Mouse (Mus musculus) mouse embryonic stem cell (cell line): ENCODE data around the gene Ccdc141.

Experiments used
- in situ Hi-C, 2 experiments: fragments of 300-500 bp; cut with MboI; formaldehyde crosslinking; loops; 1 replicate in 1 of 2; 3 replicates in 1 of 2; pipeline ENCODE4 v1.14.3; 2019 to 2020; ENCODE audit warnings: low sequenced_read_pairs in 2 of 2, low pct_unique_long_range_greater_than_20kb in 1 of 2, mixed read lengths in 1 of 2; ENCODE audit not compliant: unreplicated experiment in 1 of 2

Gene Ccdc141

DNA sequence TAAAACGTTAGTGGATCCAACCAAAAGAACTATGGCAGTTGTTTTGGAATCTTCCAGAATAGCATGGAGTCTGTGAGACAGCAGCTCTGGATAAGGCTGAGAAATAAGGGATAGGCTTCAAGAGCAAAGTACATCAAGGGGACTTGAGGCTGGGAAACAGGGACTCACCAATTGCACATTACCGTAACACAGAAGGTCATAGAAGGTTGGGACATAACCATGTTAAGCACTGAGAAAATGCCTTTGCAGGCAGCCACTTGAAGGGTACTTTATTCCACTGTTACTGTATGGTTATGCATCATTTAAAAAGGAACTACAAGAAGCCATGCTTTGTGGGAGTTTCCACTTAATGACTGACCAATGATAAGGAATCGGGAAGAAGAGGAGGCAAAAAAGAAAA, 71.7 kb downstream of the Ccdc141 start:
- in situ Hi-C loops = no loop called here

DNA sequence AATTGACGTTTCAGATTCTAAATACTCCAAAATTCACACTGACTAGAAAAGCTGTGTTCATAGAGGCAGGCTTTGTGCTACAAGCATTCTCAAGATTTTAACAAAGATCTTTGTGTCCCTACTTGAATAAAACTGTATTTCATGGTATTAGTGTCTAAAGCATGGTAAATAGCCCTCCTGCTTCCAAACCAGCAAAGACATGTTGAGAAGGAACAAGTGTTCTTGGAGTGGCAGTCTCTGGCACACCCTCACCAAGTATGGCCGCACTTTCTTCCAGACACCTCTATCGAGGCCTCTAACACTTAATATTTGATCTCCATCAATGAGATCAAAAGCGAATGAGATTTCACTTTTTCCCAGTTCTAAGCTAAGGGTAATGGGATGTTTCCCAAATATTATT, 78.7 kb downstream of the Ccdc141 start:
- in situ Hi-C loops = no loop called here

DNA sequence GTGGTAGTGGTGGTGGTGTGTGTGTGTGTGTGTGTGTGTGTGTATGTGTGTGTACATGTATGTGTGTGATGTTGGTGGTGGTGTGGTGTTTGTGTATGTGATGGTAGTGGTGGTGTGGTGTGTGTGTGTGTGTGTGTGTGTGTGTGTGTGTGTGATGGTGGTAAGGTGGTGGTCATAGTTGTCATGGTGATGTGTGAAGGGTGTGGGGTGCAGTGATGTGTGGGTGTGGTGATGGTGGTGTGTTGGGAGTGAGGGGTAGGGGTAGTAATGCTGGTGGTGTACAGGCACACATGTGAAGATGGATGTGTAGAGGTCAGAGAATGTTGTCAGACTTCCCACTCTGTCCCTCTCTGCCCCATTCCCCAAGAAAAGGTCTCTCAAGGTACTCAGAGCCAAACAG, 85.1 kb downstream of the Ccdc141 start:
- in situ Hi-C loops = no loop called here

DNA sequence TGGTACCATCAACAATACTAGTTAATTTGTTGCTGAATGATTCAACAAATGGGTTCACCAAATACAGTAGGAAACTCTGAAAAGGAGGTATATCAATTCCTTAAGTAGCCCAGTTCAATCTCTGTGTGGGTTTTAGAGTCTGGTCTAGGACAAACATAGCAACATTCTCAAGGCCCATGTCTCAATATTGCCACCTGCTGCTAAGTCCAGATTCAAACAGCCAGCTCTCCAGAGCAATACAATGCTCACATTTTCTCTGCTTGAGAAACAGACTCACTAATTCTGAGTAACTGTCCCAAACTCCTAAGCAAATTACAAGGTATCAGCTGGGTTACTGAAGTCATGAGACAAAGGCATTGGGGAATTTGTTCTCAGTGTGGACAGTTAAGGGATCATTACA, 85.8 kb downstream of the Ccdc141 start:
- in situ Hi-C loops = no loop called here

DNA sequence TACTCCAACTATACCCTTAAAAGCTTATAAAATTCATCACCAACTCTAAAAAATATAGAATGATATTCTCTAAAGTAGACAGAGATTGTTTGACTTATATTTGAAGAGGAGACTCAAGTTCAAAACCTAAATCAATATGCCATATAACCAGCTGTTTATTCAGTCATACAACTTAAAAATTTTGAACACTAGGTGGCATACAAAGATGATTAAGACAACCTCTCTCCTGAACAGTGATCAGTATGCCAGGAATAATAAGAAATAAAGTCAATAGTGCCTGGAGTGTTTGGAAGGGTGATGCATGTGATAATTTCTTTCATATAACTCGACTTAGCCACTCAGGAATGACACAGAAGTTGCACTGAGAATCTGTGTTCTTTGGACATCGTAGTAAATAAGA, 89.3 kb downstream of the Ccdc141 start:
- in situ Hi-C loops = no loop called here

DNA sequence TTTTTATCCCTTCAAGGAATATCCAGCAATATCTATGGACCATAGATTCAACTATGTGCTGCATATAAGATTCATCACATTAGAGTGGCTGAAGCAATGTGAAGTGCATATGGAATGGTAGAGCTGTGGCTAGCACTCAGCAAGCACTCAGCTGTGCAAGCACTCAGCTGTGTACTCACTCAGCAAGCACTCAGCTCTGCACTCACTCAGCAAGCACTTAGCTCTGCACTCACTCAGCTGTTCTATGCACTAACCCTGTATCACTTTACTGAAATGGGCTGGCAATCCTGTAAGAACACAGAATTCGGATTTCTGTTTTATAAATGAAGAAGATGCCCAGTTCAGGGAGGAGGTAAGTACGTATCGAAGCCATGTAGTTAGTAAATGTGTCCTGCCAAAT, 89.8 kb downstream of the Ccdc141 start:
- in situ Hi-C loops = no loop called here

DNA sequence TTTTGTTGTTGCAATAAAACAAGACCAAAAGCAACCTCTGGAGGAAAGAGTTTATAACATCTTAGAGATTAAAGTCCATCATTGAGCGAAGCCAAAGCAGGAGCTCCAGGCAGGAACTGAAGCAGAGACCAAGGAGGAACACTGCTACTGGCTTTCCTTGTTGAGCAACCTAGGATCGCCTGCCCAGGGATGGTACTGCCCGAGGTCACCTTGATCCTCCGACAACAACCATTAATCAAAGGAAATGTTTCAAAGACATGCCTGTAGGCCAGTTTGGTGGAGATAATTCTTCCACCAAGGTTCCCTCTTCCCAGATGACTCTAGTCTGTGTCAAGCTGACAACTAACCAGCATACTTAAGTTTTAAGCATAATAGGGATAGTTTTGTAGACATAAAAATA, 91.7 kb downstream of the Ccdc141 start:
- in situ Hi-C loops = no loop called here

DNA sequence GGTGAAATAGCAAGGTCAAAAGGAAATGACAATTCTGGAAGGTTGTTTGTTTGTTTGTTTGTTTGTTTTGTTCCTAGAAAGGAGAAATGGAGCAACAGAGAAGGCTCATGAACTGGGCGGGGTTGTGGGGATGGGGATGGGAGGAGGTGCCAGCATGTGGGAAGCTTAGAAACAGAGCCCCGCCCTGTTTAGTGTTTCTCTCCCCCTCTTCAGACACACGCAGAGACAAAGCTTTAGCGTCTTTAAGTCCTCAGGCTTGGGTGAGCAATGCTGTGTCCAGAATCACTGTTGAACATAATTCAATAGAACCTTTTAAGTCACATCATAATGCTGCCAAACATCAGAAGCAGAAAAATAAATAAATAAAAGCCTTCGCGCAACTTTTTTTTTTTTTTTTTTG, 96.1 kb downstream of the Ccdc141 start:
- in situ Hi-C loops = loop anchor here in 1 of 2 experiments (25.0 kb wide), 1 partner anchor 263 kb away; no protein-coding TSS in a partner anchor

DNA sequence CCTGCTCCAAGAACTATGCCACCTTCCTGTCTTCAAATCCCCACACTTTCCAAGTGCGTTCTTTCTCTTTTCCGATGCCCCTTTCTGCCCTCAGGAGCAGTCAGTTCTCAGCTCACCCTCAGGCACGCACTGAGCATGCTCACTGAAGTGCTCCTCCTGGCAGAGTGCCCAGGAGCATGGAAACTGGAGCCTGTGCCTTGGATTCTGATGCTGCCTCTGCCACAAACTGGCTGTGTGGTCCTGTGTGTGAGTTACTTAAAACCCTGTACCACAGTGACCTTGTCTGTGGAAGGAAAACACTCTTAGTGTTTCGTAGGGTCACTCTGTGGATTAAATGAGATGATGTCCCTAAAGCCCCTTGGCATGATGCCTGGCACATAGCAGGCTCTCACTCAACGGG, 96.5 kb downstream of the Ccdc141 start:
- in situ Hi-C loops = loop anchor here in 1 of 2 experiments (25.0 kb wide), 1 partner anchor 263 kb away; no protein-coding TSS in a partner anchor

DNA sequence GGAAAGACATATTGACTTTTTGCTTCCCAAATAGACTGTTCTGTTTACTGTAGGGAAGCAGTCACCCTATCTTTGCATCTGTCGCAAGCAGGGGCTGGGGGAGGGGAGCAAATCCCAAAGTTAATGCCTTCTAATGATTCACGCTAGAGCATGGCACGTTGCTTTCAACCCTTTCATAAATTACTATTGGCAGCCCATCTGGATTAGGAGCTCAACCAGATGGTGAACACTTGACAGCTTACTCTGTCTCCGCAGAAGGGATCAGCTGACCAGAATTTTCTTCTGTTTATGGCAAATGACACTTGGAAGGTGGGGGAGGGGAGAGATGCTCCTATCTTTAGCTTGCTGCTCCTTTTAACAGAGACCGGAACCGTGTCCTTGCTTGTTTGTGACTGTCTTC, 105.1 kb downstream of the Ccdc141 start:
- in situ Hi-C loops = loop anchor here in 1 of 2 experiments (25.0 kb wide), 1 partner anchor 272 kb away; no protein-coding TSS in a partner anchor

DNA sequence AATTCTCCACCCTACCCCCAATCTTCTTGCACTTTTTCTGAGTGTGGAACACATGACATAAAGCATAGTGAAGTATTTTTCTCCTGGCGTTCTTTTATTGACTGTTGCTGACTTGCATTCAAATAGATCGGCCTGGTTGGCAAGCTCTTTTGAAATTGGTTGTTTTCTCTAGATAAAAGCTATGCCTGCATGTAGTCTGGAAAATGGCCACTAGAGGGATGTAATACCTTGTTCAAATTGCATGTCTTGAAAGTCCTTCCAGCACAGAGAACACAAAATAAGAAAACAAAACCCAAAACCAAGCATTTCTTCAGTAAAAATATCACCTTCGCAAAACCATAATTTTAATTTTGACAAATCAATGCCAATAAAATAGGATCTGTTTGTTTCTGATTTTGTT, 108.6 kb downstream of the Ccdc141 start:
- in situ Hi-C loops = loop anchor here in 1 of 2 experiments (25.0 kb wide), 1 partner anchor 275 kb away; no protein-coding TSS in a partner anchor

DNA sequence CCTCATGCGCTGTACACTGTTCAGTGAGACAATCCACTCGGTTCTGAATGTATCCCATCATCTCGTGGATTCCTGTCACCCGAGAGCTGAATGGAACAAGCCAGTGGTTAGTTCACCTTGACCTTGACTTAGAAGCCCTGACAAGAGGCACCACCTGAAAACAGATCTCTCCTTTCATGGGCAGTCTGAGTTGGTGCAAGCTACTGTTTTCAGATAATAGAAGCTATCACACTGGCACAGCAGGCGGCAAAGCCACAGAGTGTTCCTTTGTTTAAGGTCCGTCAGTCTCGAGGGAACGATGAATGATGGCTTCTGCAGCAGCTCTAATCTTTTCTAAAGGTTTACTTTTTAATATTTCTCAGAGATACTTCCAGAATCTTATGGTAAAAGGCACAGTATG, 110.8 kb downstream of the Ccdc141 start:
- in situ Hi-C loops = loop anchor here in 1 of 2 experiments (25.0 kb wide), 1 partner anchor 278 kb away; no protein-coding TSS in a partner anchor

DNA sequence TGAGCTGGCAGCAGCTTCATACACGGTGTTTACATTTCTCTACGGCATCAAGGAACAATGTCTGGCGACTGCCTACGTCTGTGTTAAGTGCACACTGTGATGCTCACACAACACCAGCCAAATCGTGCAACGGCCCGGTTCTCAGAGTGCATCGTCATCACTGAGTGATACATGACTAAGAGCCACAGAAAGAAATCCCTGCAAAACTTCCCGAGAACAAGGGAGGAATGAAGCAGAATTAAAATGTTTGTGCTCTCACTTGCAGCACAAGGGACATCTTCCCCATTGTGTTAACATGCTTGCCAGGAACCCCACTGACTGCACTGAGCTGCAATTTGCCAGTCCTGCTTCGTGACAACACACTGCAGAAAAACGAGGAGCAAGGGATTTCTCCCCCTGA, 114.1 kb downstream of the Ccdc141 start:
- in situ Hi-C loops = loop anchor here in 1 of 2 experiments (25.0 kb wide), 1 partner anchor 281 kb away; no protein-coding TSS in a partner anchor

DNA sequence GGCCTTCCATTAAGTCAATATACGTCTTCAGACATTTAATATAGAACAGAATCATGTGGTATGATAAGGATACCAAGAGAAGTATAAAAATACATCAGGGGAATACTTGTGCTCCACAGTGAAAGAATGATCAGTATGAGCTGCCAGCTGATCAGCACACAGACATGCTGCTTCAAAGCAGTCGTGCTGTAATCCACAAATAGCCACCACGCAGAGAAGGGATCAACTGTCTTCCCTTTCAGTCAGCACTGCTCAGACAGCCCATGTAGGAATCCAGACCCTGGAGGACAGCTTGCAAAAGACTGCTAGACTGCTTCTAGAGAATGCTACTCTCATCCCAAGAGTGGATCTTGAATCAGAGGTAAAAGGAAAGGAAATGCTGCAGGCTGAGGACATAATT, 127.5 kb downstream of the Ccdc141 start:
- in situ Hi-C loops = no loop called here

DNA sequence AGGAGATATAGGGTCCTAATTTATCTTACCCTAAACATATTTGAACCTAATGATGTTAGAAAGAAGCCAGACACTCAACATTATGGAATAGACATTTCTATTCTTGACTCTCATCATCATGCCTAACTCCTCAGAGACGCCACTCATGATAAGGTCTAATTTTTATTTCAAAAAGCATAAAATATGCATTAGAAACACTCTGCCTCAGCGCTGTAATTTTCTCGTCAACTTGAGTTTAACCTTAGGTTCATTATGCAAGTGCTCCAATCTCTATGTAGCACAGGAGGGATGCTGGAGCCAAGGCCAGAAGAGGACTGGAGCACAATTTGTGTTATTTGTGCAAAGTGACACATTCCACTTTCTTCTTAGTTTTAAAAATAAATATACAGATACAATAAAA, 130.8 kb downstream of the Ccdc141 start:
- in situ Hi-C loops = no loop called here

DNA sequence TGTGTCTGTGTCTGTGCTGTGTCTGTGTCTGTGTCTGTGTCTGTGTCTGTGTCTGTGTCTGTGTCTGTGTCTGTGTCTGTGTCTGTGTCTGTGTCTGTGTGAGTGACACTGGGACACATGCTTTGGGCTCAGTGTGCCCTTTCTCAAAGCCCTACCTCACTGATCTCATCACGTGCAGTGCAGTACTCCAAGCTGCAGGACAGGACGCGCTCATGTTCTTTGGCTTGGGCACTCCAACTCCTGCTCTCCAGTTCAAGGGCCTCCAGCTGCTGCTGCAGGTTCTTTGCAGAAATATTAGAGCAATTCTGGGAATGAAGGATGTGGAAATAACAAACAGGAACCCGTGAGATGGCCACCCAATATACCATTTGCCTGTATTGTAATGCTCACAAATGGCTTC, 131.2 kb downstream of the Ccdc141 start:
- in situ Hi-C loops = no loop called here

DNA sequence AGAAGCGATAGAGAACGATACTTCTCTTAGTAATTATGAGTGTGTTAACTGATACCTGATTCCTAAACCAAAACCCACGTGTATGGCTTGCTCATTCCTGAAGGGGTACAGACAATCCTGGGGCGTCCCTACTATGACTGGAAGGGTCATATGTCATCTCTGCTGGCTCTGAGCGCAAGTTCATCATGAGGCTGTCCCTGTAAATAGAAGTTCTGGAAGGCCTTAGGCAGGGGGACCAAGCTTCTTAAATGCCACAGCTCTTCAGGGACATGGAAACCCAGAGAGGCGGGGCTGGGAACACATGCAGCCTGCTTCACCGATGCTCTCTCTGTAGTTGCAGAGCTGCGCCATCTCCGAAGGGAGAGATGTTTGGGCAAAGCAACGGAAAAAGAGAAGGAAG, 133.2 kb downstream of the Ccdc141 start:
- in situ Hi-C loops = no loop called here

DNA sequence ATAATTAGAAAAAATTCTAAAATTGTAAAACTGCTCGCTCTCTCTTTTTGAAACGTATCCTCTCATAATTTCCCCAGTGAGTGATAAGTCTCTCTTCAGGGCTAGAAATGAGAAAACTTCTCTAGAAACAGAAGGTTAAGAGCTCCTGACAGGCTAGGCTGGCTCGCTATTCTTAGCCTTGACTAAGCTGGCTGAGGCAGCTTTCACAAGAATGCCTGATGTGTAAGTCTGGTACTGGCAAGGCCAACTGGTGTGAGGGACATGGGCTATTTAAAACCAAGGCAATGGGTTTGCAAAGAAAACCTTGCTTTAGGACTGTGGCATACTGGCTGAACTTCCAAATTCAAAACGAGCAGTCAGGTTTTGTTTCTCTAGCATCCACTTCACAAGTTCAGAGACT, 136.3 kb downstream of the Ccdc141 start:
- in situ Hi-C loops = no loop called here

DNA sequence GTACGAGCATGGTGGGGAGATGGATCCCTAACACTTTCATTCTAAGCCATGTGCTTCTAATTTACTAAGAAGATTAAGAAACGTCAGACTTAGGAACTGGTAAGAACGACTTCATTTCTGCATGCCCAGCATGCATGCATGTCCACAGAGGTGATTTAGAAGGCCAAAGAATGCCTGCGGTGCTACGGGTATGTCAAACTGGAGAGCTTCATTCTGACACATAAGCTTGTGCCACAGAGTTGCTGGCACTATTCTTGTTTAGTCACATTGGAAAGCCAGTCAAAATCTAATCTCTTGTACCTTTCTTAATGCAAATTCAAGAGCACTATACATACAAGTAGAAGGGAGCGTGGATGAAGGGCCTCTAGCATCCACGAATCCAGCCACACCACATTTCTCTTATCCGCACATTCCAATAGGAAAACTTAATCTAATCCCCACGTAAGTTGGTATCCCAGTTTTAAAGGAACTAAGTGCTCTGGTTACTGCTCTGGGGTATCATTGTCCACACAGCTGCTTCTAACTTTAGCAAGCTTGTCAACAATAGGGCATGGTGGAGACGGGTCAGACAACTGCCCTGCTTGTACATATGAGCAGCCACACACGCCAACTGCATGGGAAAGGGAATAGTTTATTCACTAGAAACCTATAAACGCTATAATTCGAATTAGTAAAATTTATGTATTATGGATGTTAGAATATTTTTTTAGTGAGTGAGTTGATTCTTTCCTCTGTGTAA, 136.9 kb downstream of the Ccdc141 start:
- in situ Hi-C loops = no loop called here

DNA sequence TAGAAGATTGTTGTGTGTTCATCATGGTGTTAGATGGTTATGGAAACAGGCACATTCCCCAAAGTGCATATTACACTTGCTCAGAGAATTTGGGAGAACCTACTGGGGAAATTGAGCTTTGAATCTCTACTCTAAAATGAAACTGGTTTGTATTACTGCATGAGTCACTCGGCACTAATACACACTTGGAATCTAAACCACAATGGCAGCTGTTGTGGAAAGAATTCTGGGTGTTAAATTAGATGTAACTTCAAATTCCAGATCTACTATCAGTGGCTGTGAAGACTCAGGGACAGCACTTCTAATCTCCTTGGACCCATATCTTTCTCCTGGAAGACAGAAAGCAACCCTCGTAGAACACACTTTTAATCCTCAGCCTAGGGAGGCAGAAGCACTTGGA, 149.8 kb downstream of the Ccdc141 start:
- in situ Hi-C loops = no loop called here
